Mouse (Mus musculus): ENCODE results near the gene Mbd6.

DNA sequence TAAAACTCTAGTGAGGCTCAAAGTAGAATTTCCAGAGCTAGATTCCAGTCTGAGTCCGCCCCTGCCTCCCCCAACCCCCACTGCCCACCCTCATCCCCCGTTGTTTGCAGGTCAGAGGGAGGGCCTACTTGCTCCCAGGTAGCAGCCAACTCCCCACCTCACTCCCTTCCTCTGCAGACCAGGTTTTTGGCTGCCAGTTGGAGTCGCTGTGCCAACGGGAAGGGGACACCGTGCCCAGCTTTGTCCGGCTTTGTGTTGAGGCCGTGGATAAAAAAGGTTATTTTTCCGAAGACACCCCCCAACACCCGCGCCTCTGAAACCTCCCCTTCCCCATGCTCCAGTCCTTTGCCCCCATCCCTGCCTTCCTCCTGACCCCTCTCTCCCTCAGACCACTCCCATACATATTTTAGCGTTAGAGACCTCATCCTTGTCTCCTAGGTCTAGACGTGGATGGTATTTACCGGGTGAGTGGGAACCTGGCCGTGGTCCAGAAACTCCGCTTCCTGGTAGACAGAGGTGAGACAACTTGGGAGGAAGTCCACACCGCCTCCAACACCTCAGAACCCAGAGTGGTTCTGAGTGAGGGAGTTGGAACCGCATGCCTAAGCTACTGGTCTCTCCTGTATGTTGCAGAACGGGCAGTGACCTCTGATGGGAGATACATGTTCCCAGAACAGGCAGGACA is 38.8 kb upstream of the Mbd6 start:
- no peak for TF ChIP-seq EP300 (IDR thresholded peaks at IDR 0.05)
- no peak for TF ChIP-seq CTCF (IDR thresholded peaks at IDR 0.05)
